Mouse (Mus musculus): Measurements from ENCODE around the gene Usp31. TPM values are rescaled to one million over a fixed set of nuclear protein-coding genes. Genes with fewer than 3 reads are reported as not detected.

Usp31 gene
- polyA plus RNA-seq, 1 experiment from 2014 or later = 1.3 TPM

DNA sequence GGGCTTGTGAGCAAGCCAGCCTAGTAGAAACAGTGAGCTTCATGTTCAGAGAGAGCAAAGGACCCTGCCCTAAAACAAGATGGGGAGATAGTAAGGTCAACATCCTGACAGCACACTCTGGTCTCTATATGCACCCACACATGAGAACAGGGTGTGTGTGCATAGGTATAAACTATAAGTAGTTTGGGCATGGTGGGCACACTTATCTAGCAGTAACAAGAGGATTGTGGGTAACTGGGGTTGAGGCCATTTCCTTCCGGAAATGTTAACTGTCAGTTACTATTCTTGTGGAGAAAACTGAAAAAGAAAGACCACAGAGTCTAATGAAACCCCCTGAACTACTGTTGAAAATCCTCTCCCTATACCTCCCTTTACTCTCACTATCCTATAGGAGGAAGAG lies 112.4 kb downstream of the Usp31 start:
- Histone ChIP-seq H3K36me3 (no peaks in the 10 kb centered on the region), H3K27me3 (replicated peaks) (no peaks in the 10 kb centered on the region), H3K9ac (no peak overlapping the region), H3K4me1 (no peaks in the 10 kb centered on the region), H3K27ac (replicated peaks) (no peak overlapping the region), H3K4me2 (no peak overlapping the region), H3K9me3 (no peaks in the 10 kb centered on the region), H3K4me3 (no peak overlapping the region)
- no peak for ATAC-seq (ENCODE audit: extremely low read depth, insufficient number of reproducible peaks, low FRiP score, low TSS enrichment)
- 84% methylated on average over 1 of the region's 1 CpGs for WGBS

Other genes with a start within 250 kb of the Usp31 start
- gene Scnn1g, start 27.2 kb upstream of the Usp31 start, polyA plus RNA-seq (2015; fragmentation: Nextera tagmentation; extraction: Ambion mirVana) = 0.14 and 0.15 TPM in 2 replicates
- gene Scnn1b, start 157.8 kb upstream of the Usp31 start, polyA plus RNA-seq (2015; fragmentation: Nextera tagmentation; extraction: Ambion mirVana) = 0.11 and 0.19 TPM in 2 replicates